Mouse (Mus musculus): ENCODE measurements around the gene Rarg. TPM values are rescaled to one million over a fixed set of nuclear protein-coding genes. Genes with fewer than 3 reads are reported as not detected.
A peak's percentile ranks its signal among the peaks of the same experiment; 100 is the strongest.
"Not testable (repeated sequence)": the region's sequence is repeated elsewhere in the genome, so short reads cannot be mapped to it uniquely, and the experiment has no call there.

Gene Rarg
- polyA plus RNA-seq, 1 experiment from 2014 or later = 128 TPM

GRCm38 (mm10) chr15:102230408-102231321 is 26.7 kb downstream of the Rarg start:
- whole genome bisulfite sequencing = 72% methylated on average over 17 of the region's 17 CpGs
- Histone ChIP-seq H3K27ac (0 out of 2 replicates have a peak overlapping the region, but pooled peaks have one; percentile 5), H3K4me3 (no peak overlapping the region), H3K27me3 (no peaks in the 10 kb centered on the region), H3K9me3 (no peaks in the 10 kb centered on the region), H3K4me2 (no peak overlapping the region), H3K36me3 (peaks cover 21% of the 10 kb centered on the region), H3K4me1 (peaks cover 36% of the 10 kb centered on the region), H3K9ac (no peak overlapping the region)
- no peak for ATAC-seq (ENCODE audit: insufficient number of reproducible peaks, low FRiP score, low TSS enrichment, low read depth)

DNA sequence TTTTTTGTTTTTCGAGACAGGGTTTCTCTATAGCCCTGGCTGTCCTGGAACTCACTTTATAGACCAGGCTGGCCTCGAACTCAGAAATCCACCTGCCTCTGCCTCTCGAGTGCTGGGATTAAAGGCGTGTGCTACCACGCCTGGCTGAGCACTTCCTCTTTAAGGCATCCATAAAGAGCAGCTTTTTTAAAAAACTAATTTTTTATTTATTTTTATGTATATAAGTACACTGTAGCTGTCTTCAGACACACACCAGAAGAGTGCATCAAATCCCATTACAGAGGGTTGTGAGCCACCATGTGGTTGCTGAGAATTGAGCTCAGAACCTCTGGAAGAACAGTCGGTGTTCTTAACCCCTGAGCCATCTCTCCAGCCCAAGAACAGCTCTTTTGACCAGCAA is 31.7 kb downstream of the Rarg start:
- WGBS = 80% methylated on average over 5 of the region's 6 CpGs
- not testable (repeated sequence) for ATAC-seq (ENCODE audit: insufficient number of reproducible peaks, low FRiP score, low TSS enrichment, low read depth); H3K27ac ChIP-seq; H3K9me3 ChIP-seq; H3K27me3 ChIP-seq; H3K36me3 ChIP-seq; H3K9ac ChIP-seq; H3K4me2 ChIP-seq; H3K4me3 ChIP-seq
- H3K4me1 ChIP-seq = peaks cover 16% of the 10 kb centered on the region

DNA sequence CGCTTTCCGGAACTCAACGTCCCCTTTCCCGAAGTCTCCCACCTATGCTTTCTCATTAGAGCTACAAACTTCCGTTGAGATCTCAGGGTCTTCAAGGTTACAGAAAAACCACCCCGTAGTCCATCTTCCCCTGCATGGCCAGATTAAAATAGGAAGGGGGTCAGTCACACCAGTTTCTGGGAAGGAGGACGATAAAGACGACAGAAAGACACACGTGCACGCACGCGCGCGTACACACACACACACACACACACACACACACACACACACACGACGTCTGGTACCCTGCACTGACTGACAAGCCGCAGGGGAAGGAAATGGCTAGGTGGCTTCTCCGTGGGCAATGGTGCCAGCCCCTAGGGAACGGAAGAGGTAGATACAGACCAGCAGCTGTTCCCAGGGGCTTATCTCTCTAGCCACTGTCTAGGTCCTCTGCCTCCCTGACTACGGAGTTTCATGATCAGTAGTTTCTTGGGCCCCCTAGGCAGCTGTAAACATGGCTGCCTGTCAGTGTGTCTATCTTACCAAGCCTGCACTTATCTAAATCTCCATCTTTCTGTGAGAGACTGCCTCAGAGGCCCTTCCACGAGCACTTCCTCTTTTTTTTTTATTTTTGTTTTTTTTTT is 32.2 kb downstream of the Rarg start:
- H3K4me3 ChIP-seq = peak overlapping the region; percentile 51
- no peak for ATAC-seq (ENCODE audit: insufficient number of reproducible peaks, low FRiP score, low TSS enrichment, low read depth)
- peaks cover 9% of the 10 kb centered on the region for H3K27me3 ChIP-seq
- H3K9ac ChIP-seq = no peak overlapping the region
- H3K9me3 ChIP-seq = no peaks in the 10 kb centered on the region
- peaks cover 16% of the 10 kb centered on the region for H3K4me1 ChIP-seq
- 14% methylated on average over 21 of the region's 21 CpGs for WGBS
- H3K4me2 ChIP-seq = peak overlapping the region; percentile 95
- H3K36me3 ChIP-seq = no peaks in the 10 kb centered on the region
- H3K27ac ChIP-seq = peak overlapping the region; percentile 57; the same call in 1 of the 2 replicates

DNA sequence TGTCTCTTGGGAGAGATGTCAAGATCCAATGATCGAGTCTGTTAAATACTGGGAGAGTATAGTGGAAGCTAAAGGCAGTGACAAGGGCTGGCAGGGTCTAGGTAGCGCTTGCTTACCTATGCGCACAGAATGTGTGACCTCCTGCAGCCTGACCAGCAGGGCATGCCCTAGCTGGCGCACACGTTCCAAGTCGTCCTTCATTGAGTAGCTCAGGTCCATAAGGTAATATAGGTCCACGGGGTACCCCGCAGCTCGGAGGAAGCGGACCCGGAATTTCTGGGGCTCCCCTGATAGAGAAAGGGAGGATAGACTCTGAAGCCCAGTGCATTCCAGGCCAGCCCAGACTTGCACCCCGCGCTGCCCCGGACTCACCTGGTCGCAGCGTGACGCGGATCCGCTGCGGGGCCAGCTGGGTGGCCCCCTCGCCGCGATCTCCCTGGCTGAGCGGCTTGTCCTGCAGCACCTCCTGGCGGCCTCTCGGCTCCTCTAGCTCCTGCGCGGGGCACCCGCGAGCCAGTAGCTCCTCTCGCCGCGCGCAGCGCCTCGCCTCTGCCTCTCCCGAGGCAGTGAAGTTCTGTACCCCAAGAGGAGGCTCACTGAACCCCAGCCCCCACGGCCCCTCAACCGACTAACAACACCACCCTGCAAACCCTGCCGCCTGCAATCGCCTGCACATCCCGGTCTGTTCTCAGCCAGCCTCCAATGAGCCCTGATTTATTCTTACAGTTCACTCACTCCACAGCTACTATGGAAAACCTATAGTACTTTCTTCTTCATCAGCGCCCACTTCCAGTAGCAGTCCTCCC is 32.9 kb downstream of the Rarg start:
- Histone ChIP-seq H3K27me3 (peaks cover 9% of the 10 kb centered on the region), H3K4me3 (peak overlapping the region; percentile 51), H3K9ac (peak overlapping the region; percentile 44), H3K9me3 (no peaks in the 10 kb centered on the region), H3K36me3 (no peaks in the 10 kb centered on the region), H3K4me1 (peaks cover 16% of the 10 kb centered on the region), H3K27ac (peak overlapping the region; percentile 57; the same call in 1 of the 2 replicates), H3K4me2 (peak overlapping the region; percentile 95)
- peak; percentile 58 for ATAC-seq (ENCODE audit: insufficient number of reproducible peaks, low FRiP score, low TSS enrichment, low read depth)
- 1% methylated on average over 43 of the region's 43 CpGs for WGBS

DNA sequence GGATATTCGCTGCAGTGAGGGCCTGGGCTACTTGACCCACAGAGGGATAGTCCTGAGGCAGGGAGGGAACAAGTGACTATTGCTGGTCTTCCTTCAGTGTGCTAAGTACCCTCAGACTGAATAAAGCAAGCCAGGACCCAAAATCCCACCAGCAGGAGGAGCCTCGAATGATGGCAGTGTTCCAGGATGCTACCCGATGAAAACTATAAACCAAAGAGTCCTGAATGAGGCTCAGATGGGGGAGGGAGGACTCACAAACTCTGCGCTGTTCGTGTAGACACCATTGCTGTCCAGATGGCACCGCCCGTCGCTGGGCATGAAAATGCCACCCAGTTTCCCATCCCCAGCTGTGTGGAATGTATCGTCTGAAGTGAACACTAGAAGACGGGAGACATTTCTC is 34.9 kb downstream of the Rarg start:
- H3K4me2 ChIP-seq = no peak overlapping the region

DNA sequence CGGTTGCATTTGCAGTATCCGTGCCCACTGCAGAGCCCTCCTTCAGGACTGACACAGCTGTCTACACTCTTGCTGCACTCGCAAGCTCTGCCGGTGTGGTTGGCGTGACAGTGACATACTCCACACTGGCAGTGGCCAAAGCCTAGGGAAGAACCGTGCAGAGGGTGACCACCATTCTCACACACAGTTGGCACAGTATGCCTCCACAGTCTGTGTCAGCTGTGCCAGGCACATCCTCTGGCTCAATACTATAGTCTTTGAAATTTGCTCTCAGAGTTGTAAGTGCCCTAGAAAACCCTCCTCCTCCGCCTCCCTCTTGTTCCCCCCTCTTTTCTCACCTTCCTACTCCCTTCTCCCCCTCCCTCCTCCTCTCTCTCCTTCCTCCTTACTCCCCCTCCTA is 40.0 kb downstream of the Rarg start:
- no peak overlapping the region for H3K4me2 ChIP-seq
- H3K27ac ChIP-seq = no peak overlapping the region
- no peaks in the 10 kb centered on the region for H3K9me3 ChIP-seq
- ATAC-seq (ENCODE audit: insufficient number of reproducible peaks, low FRiP score, low TSS enrichment, low read depth) = peak; percentile 41; the same call in 1 of the 2 replicates
- peaks cover under 1% of the 10 kb centered on the region; the same call in 1 of the 2 replicates for H3K4me1 ChIP-seq
- H3K9ac ChIP-seq = no peak overlapping the region
- H3K4me3 ChIP-seq = no peak overlapping the region
- 84% methylated on average over 7 of the region's 7 CpGs for WGBS
- no peaks in the 10 kb centered on the region for H3K27me3 ChIP-seq
- H3K36me3 ChIP-seq = peaks cover 47% of the 10 kb centered on the region

More for the DNA sequence above, 34.9 kb downstream of the Rarg start:
- H3K36me3 ChIP-seq = 0 out of 2 replicates have a peak, but pooled peaks cover 4% of the 10 kb centered on the region
- WGBS = 51% methylated on average over 10 of the region's 10 CpGs
- H3K27ac ChIP-seq = no peak overlapping the region
- peaks cover 9% of the 10 kb centered on the region for H3K27me3 ChIP-seq
- H3K9ac ChIP-seq = no peak overlapping the region
- no peaks in the 10 kb centered on the region for H3K9me3 ChIP-seq
- H3K4me1 ChIP-seq = peaks cover 16% of the 10 kb centered on the region
- H3K4me3 ChIP-seq = no peak overlapping the region
- no peak for ATAC-seq (ENCODE audit: insufficient number of reproducible peaks, low FRiP score, low TSS enrichment, low read depth)

- H3K27me3 ChIP-seq = no peaks in the 10 kb centered on the region
- no peak overlapping the region for H3K4me3 ChIP-seq
- no peak overlapping the region for H3K4me2 ChIP-seq
- H3K4me1 ChIP-seq = no peaks in the 10 kb centered on the region
- H3K27ac ChIP-seq = no peak overlapping the region
- H3K36me3 ChIP-seq = peaks cover 53% of the 10 kb centered on the region
- 83% methylated on average over 16 of the region's 16 CpGs for WGBS
- peak; percentile 32; the same call in 1 of the 2 replicates for ATAC-seq (ENCODE audit: insufficient number of reproducible peaks, low FRiP score, low TSS enrichment, low read depth)
- H3K9me3 ChIP-seq = no peaks in the 10 kb centered on the region
- H3K9ac ChIP-seq = no peak overlapping the region
Observed at GRCm38 (mm10) chr15:102216459-102217228, 40.7 kb downstream of the Rarg start.

DNA sequence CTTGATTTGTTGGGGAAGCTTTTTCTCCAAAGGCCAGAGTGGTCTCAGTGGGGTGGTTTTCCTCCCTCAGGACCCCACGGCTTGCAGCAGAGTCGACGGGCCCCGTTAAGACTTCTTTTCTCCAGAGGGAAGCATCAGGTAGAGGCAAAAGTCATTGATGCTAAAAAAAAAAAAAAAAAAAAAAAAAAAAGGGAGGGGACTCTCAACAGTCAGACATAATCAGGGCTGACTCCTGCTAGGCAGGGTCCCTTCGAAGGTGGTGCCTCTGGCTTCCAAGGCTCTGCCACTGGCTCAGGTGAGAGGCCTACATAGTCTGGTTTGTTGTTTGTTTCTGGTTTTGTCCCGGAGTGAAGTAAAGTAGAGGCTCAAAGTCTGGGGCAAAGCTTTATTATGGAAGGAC is 41.7 kb downstream of the Rarg start:
- Histone ChIP-seq H3K36me3 (peaks cover 61% of the 10 kb centered on the region), H3K27me3 (no peaks in the 10 kb centered on the region), H3K4me1 (no peaks in the 10 kb centered on the region), H3K27ac (no peak overlapping the region), H3K9ac (no peak overlapping the region), H3K9me3 (no peaks in the 10 kb centered on the region), H3K4me3 (no peak overlapping the region), H3K4me2 (no peak overlapping the region)
- no peak for ATAC-seq (ENCODE audit: insufficient number of reproducible peaks, low FRiP score, low TSS enrichment, low read depth)
- WGBS = 76% methylated on average over 6 of the region's 6 CpGs

GRCm38 (mm10) chr15:102214132-102214531 is 43.2 kb downstream of the Rarg start:
- H3K27me3 ChIP-seq = no peaks in the 10 kb centered on the region
- no peaks in the 10 kb centered on the region for H3K9me3 ChIP-seq
- no peak overlapping the region for H3K4me3 ChIP-seq
- H3K4me2 ChIP-seq = no peak overlapping the region
- H3K4me1 ChIP-seq = no peaks in the 10 kb centered on the region
- peaks cover 76% of the 10 kb centered on the region for H3K36me3 ChIP-seq
- H3K27ac ChIP-seq = no peak overlapping the region
- H3K9ac ChIP-seq = no peak overlapping the region
- WGBS = 44% methylated on average over 2 of the region's 2 CpGs
- no peak for ATAC-seq (ENCODE audit: insufficient number of reproducible peaks, low FRiP score, low TSS enrichment, low read depth)

GRCm38 (mm10) chr15:102211895-102212294 is 45.4 kb downstream of the Rarg start:
- Histone ChIP-seq H3K9ac (no peak overlapping the region), H3K4me2 (no peak overlapping the region), H3K27ac (no peak overlapping the region), H3K27me3 (no peaks in the 10 kb centered on the region), H3K4me3 (no peak overlapping the region), H3K4me1 (peaks cover 10% of the 10 kb centered on the region; the same call in 1 of the 2 replicates), H3K36me3 (peaks cover 90% of the 10 kb centered on the region), H3K9me3 (no peaks in the 10 kb centered on the region)
- ATAC-seq (ENCODE audit: insufficient number of reproducible peaks, low FRiP score, low TSS enrichment, low read depth) = no peak
- 92% methylated on average over 6 of the region's 6 CpGs for WGBS

- H3K27me3 ChIP-seq = no peaks in the 10 kb centered on the region
- WGBS = 87% methylated on average over 4 of the region's 4 CpGs
- no peak overlapping the region for H3K4me2 ChIP-seq
- peaks cover 87% of the 10 kb centered on the region for H3K36me3 ChIP-seq
- no peak overlapping the region for H3K27ac ChIP-seq
- ATAC-seq (ENCODE audit: insufficient number of reproducible peaks, low FRiP score, low TSS enrichment, low read depth) = no peak
- no peak overlapping the region for H3K9ac ChIP-seq
- H3K4me3 ChIP-seq = no peak overlapping the region
- H3K9me3 ChIP-seq = no peaks in the 10 kb centered on the region
- H3K4me1 ChIP-seq = peaks cover 18% of the 10 kb centered on the region
Observed at GRCm38 (mm10) chr15:102210816-102211215, 46.5 kb downstream of the Rarg start.
